Mouse (Mus musculus) small intestine, adult 2 months (tissue): Measurements from ENCODE around the gene Hist1h4a.

Experiments used
- CTCF ChIP-seq: fragments of 200-500 bp; IDR thresholded peaks from 2 replicates; pipeline ENCODE4 v1.5.1; 2012; ENCODE audit warnings: low read depth, mild to moderate bottlenecking, control low read depth, inconsistent platforms, low read length, moderate library complexity, mixed read lengths; ENCODE audit not compliant: insufficient replicate concordance, insufficient read length; ENCODE audit errors: extremely low read depth
- POLR2A ChIP-seq: fragments of 200-500 bp; IDR thresholded peaks from 2 replicates; pipeline ENCODE4 v1.6.1; 2012; ENCODE audit warnings: low read depth, mild to moderate bottlenecking, control low read depth, inconsistent platforms, low read length, moderate library complexity

- no peak for TF ChIP-seq CTCF
- no peak for TF ChIP-seq POLR2A
These were observed 5.7 kb upstream of the Hist1h4a start for GRCm38 (mm10) chr13:23766772-23767171.
